Mouse (Mus musculus) erythroid progenitor cell, adult 5-6 weeks (primary cell): Measurements from ENCODE around the gene Wdr95. TPM values are rescaled to one million over a fixed set of nuclear protein-coding genes. Genes with fewer than 3 reads are reported as not detected.
A peak's percentile ranks its signal among the peaks of the same experiment; 100 is the strongest.
"Not testable (repeated sequence)": the region's sequence is repeated elsewhere in the genome, so short reads cannot be mapped to it uniquely, and the experiment has no call there.

Experiments used
- ATAC-seq: replicated peaks from 2 replicates; pipeline ENCODE4 v1.8.0; 2016; ENCODE audit warnings: moderate number of reproducible peaks, mild to moderate bottlenecking, moderate TSS enrichment, inconsistent platforms; ENCODE audit not compliant: poor library complexity, low FRiP score, severe bottlenecking
- total RNA-seq, 2 experiments: library from RNA; stranded (forward) in 1 of 2; stranded (reverse) in 1 of 2; fragments of 150-400 nt in 1 of 2; fragments of 186-747, 209-891 nt in 1 of 2; gene quantifications; 2 replicates each; pipeline versions ENCODE4 v1.2.3 to v1.2.4; 2015 to 2017; ENCODE audit warnings: low replicate concordance in 2 of 2

The Wdr95 gene
- total RNA-seq, 2 experiments from 2014 or later, result not detected

DNA sequence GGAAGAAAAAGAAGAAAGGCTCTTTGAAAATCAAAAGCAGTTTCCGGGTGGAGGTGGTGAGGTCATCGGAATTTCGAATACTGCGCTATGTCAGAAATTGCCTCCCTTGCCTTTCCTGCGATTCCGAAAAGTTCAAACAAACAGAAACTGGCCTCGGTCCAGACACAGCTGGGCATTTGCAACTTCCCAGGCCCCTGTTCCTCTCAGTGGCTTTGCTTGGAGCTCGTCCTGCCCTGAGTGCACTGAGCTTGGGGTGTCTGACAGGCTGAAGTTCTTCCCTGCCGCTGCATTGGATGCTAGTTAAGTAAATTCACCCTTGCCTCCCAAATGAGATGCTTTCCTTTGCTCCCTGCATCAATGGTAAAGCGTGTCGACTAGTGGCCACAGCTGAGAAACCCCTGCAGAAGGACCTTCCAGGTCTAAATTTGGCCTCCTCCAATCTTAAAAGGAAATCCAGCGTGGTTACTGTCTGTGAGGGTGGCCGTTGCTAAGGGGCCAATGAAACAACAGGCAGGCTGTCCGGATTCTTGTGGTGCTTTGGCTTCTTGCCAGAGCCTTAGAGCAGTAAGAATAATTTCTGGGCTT lies 14.3 kb upstream of the Wdr95 start:
- ATAC-seq, result no peak

- ATAC-seq, result no peak
These were observed 13.6 kb upstream of the Wdr95 start for GRCm38 (mm10) chr5:149514890-149515289.

DNA sequence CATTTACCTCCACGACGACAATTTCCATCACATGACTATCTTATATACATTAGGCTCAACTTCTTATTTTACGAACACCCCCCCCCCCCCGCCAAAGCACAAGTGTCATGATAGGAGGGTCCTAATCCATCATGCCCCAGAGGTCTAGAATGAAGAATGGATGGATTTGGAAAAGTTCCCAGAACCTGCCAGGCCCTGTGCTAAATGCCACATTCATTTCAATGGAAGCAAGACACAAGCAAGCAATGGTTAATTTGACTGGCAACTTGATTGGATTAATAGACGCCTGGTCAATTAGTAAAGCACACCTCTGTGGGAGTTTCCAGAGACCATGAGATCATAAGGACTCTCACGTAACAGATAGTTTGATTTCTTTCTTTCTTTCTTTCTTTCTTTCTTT lies 11.4 kb upstream of the Wdr95 start:
- no peak for ATAC-seq

- ATAC-seq, result no peak
These were observed 7.7 kb upstream of the Wdr95 start for GRCm38 (mm10) chr5:149520806-149521205.

DNA sequence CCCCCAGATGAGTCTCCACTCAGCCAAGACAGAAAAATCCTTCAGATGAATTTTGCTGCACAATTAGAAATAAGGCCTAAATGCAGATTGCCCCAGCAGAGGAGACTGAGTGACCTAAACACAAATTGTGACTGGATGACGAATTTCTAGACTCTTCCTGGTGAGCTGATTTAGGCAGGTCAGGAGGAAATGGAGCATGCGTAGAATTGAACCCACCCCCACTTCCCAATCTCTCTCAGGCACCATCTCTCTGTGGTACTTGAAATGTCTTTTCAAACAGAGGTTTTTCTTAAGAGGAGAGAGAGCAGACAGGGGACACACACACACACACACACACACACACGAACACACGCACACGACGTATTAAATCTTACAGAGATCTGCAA lies 4.6 kb upstream of the Wdr95 start:
- ATAC-seq, result no peak

- ATAC-seq, result peak; percentile 57; the same call in 1 of the 2 replicates
These were observed 4.1 kb upstream of the Wdr95 start for GRCm38 (mm10) chr5:149524242-149524858.

DNA sequence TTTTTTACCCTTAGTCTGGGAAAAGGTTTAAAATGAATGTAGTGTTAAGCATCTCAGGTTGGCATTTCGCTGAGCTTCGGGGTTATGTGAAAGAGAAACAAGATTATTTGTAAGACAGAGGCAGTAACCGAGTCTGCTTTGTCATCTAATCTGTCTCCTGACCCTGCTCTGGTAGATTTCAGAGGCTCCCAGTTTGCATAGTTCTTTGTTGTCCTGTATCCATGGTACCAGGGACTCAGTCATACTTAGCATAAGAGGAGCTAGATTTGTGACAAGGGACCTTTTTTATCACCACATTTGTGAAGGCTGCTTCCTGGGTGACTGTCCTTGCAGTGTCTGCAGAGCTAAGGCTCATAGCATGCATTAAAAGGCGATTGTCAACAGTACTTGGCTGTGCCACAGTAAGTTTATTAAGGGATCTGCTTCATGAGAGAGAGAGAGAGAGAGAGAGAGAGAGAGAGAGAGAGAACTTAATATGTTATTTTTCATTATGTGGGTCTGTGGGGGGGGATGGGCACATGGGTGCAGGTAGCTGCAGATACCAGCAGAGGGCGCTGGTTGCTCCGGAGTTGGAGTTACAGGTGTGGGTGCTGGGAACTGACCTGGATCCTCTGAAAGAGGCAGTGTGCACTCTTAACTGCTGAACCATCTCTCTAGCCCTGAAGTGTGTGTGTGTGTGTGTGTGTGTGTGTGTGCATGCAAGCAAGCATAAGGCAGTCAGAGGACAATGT lies 3.3 kb upstream of the Wdr95 start:
- no peak for ATAC-seq

DNA sequence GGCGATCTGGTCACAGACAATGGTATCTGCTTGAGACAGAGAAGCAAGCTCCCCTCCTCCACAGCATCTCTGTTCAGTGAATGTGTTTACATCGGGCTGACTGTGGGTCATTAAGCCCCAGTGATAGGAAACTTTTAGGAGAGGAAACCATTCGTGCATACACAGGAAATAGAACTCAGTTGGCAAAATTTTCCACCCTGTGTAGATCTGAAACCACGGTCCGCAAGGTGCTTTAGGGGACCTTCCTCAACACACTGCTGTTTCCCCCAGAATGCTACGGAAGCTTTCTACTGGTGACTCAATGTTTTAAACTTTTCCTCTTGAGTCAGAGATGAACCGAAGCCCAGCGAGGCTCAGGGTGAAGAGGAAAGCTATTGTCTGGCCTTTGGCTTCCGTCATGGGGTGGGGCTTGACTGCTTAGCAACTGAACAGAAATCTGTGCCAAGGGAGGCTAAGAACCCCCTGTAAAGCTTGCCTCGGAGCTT lies 2.0 kb upstream of the Wdr95 start:
- no peak for ATAC-seq

GRCm38 (mm10) chr5:149527292-149527691 lies 1.2 kb upstream of the Wdr95 start:
- ATAC-seq, result not testable (repeated sequence)

- ATAC-seq, result no peak
These were observed 5.4 kb downstream of the Wdr95 start for GRCm38 (mm10) chr5:149533847-149534246.

- no peak for ATAC-seq
These were observed 7.5 kb downstream of the Wdr95 start for GRCm38 (mm10) chr5:149536005-149536404.

- no peak for ATAC-seq
These were observed 9.5 kb downstream of the Wdr95 start for GRCm38 (mm10) chr5:149537796-149538511.

DNA sequence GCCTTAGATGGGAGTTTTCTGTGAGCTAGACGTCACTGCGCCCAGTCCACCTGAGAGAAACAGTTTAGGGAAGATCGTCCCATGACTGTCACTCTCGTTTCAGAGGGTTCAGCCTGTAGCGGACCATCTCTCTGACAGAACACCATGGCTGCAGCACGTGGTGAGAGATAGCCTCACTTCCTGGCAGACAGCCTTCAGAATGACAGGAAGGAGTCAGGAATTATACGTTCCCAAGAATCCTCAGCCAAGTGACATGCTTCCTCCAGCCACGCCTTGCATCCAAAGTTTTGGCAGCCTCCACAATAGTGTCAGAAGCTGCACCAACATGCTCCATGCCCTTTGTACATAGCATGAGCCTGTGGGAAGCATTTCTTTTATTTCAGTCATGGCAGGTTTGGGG lies 10.1 kb downstream of the Wdr95 start:
- no peak for ATAC-seq

- ATAC-seq, result no peak
These were observed 10.6 kb downstream of the Wdr95 start for GRCm38 (mm10) chr5:149539051-149539450.

DNA sequence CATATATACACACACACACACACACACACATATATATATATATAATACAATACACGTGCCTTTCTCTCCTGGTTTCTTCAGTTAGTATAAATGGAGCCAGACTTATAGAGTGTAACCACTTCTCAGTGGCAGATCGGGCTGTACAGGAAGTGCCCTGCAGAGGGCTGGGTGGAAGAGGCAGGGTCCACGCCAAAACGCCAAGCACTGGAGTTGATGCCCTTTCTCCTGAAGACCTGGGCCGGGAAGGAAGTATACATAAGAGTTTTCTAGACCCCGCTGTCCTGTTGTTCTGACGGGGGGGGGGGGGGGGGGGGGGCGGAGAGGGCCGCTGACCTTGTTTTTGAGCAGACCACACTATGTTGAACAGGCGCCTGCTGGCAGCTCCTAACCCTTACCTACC lies 22.7 kb downstream of the Wdr95 start:
- ATAC-seq, result no peak

DNA sequence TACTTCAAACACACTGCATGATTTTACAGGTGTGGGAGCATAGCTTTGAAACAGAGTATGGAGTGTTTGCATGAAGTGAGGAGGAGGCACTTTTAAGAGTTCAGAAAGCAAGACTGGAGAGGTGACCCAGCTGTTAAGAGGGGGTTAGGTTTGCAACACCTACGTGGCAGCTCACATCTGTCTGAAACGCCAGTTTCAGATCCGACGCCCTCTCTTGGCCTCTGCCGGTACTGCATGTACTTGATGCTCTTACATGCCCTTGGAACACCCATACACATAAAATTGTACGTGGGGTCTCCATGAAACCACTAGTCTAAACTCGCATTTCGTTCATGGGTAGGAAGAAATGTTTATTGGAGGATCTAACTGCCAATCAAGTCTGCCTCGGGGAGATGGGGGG lies 24.3 kb downstream of the Wdr95 start:
- ATAC-seq, result no peak

DNA sequence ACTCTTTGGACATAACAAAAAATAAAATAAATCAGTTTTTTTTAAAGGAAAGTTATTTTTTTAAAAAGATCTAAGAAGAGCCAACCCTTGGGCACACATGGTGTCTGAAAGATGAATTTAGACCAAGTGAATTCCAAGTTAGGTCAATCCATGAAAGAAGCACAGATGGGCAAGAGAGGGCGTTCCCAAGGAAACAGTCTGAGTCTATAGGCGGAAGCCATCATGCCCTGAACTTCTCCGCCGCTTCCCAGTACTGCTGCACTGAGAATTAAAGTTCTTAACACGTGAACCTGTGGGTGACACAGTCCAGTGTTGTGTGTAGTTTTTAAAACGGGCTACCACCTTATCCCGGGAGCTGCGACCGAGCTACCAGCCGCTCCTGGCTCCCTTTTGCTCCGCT lies 24.9 kb downstream of the Wdr95 start:
- no peak for ATAC-seq

GRCm38 (mm10) chr5:149554397-149554796 lies 25.9 kb downstream of the Wdr95 start:
- ATAC-seq, result no peak

DNA sequence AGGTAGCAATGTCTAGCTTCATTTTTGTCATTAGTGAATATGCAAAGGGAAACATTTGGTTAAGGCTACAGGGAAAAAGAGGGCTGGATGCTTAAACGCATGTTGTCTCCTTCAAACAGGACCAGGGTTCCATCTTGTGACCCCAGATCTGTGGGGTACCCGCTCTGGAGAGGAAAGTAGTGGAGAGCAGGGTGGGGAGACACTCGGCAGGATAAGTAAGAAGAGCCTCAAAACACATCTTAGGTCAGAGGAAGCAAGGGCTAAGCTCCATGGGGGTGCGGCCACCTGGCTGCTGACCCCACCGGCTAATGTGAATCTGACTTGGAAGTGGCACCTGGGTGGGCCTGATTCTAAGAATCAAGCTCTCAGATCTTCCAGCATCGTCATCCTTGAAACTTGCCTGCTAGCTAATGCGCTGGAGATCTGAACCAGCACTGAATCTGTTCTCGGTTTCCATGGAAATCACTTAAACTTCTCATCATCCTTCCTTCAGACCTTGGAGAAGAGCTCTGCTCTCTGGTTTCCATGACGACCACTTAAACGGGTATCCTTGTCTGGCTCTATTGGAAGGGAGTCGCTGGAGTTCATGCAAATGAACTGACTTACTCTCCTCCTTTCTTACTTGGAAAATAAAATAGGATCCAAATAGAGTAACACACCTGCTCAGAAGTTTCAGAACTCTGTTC lies 32.6 kb downstream of the Wdr95 start:
- no peak for ATAC-seq

DNA sequence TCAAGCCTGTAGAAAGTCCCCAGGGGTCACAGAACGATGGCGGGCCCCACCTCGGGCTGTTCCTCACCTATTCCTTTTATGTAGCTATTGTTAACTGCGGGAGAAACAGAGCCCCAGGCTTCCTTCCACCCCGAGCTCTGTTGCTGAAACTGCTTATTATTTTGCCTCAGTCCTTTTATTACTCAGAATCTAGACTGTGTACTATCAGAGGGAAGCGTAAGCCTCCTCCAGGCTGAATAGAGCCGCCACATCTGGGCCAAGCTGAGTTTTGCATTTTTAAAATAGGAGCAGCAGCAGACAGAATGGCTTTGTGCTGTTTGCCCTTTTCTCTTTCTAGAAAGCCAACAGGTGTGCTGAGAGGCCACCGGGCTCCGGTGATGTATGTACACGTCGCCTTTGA lies 37.5 kb downstream of the Wdr95 start:
- ATAC-seq, result no peak
